ENCODE assay signal across 8 mouse cellular contexts in the genomic region with DNA sequence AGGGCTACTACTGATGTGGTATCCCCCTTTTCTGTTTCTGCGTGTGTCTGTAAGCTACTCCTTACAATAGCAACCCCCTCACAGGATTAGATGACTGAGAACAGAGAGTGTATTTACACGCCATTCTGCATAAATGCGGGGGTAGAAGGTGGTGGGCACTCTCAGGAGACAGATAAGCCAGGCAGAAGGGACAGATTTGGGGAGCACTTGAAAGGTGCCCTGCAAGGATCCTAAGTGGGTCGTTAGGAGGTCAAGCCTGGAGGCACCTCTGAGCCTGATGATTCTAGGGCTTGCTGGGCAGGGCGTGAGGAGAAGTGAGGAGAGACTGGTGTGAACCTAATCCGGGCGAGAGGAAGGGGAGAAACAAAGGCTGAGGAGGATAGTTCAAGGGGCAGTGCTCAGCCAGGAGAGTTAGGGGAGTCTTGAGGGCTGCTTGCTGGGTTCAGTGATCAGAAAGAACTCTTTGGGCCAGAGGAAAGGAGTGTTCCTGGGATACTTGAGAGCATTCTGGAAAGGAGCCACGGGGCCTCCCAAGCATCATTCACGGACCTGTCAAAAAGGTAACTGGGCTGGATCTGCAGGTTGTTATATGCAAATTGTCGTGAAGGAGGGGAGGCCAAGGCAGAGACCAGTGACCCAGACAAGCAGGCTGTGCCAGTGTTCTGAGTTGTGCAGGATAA. TPM values are rescaled to one million over a fixed set of nuclear protein-coding genes. Genes with fewer than 3 reads are reported as not detected.
DNase-seq lines count a peak whose midpoint lies in the region; ATAC-seq and TF ChIP-seq lines count a peak whose summit lies in the region.

No protein-coding gene starts in this region.

- H3K36me3 ChIP-seq in embryonic facial prominence, embryonic 12.5 days: peaks cover 29% of the 10 kb centered on the region
- H3K36me3 ChIP-seq in kidney, adult 2 months (ENCODE audit: control insufficient read depth, insufficient read depth, low read length): peaks cover 2% of the 10 kb centered on the region; the same call in 1 of the 2 replicates

- WGBS in embryonic facial prominence, embryonic 12.5 days: 11% methylated on average over 10 of the region's 10 CpGs
- WGBS in kidney, adult 2 months: 10% methylated on average over 10 of the region's 10 CpGs

- DNase-seq in ovary, adult 18-20 months (ENCODE audit: low spot score): peak; percentile 15
- no peak for DNase-seq in ovary, postnatal 10 days (ENCODE audit: low spot score)
- peak; percentile 32 for DNase-seq in kidney, adult 2 months
- peak; percentile 30 for DNase-seq in lung, postnatal 14 days
- DNase-seq in urinary bladder, postnatal 36 days (ENCODE audit: low spot score in 2 of 2): peak; percentile 54 to 57
- DNase-seq in T-cell, adult 2 months (ENCODE audit: low spot score): no peak
- DNase-seq in layer of hippocampus, adult 9-10 months (ENCODE audit: low spot score): no peak

- H3K9ac ChIP-seq in embryonic facial prominence, embryonic 12.5 days: peak overlapping the region; percentile 63

- no peaks in the 10 kb centered on the region; the same call in 1 of the 2 replicates for H3K9me3 ChIP-seq in embryonic facial prominence, embryonic 12.5 days

- ATAC-seq in embryonic facial prominence, embryonic 12.5 days (ENCODE audit: insufficient number of reproducible peaks, insufficient read depth, low FRiP score, low TSS enrichment): no peak

- TF ChIP-seq POLR2A in kidney, adult 2 months (IDR thresholded peaks at IDR 0.05; ENCODE audit: low read depth, low read length): no peak

- H3K4me2 ChIP-seq in embryonic facial prominence, embryonic 12.5 days (replicated peaks): peak overlapping the region; percentile 67

- H3K27ac ChIP-seq in embryonic facial prominence, embryonic 12.5 days: 0 out of 2 replicates have a peak overlapping the region, but pooled peaks have one; percentile 9
- no peak overlapping the region for H3K27ac ChIP-seq in kidney, adult 2 months (ENCODE audit: insufficient read depth, low read depth, low read length)

- H3K27me3 ChIP-seq in embryonic facial prominence, embryonic 12.5 days: no peaks in the 10 kb centered on the region
- no peaks in the 10 kb centered on the region for H3K27me3 ChIP-seq in kidney, adult 2 months (replicated peaks; ENCODE audit: control insufficient read depth, insufficient read depth, low read length)

- peaks cover 6% of the 10 kb centered on the region; the same call in 1 of the 2 replicates for H3K4me1 ChIP-seq in embryonic facial prominence, embryonic 12.5 days
- H3K4me1 ChIP-seq in kidney, adult 2 months (ENCODE audit: control insufficient read depth, insufficient read depth, low read length): peaks cover 4% of the 10 kb centered on the region; the same call in 1 of the 2 replicates

- H3K4me3 ChIP-seq in embryonic facial prominence, embryonic 12.5 days: peak overlapping the region; percentile 60
- H3K4me3 ChIP-seq in kidney, adult 2 months (ENCODE audit: insufficient read depth, low read depth, low read length): peak overlapping the region; percentile 75

- no peak for TF ChIP-seq CTCF in kidney, adult 2 months (conservative IDR thresholded peaks at IDR 0.05; ENCODE audit: insufficient read depth, insufficient read length, low read depth, low read length)

RNA-seq across cellular contexts. Expression of a gene that starts 0.9 kb away (rescaled TPM):
- polyA plus RNA-seq in embryonic facial prominence, embryonic 12.5 days (2016; fragmentation: Nextera tagmentation; extraction: Ambion mirVana): 16.6 and 18.1 TPM in 2 replicates
- 6.1 and 7.0 TPM in 2 replicates for polyA plus RNA-seq in kidney, adult 2 months (2012; rRNA removed)

RNA-seq across cellular contexts. Expression of a gene that starts 12.8 kb away (rescaled TPM):
- 0.31 and 0.39 TPM in 2 replicates for polyA plus RNA-seq in embryonic facial prominence, embryonic 12.5 days (2016; fragmentation: Nextera tagmentation; extraction: Ambion mirVana)
- polyA plus RNA-seq in kidney, adult 2 months (2012; rRNA removed): 2.8 and 3.8 TPM in 2 replicates

RNA-seq across cellular contexts. Expression of a gene that starts 17.5 kb away (rescaled TPM):
- polyA plus RNA-seq in embryonic facial prominence, embryonic 12.5 days (2016; fragmentation: Nextera tagmentation; extraction: Ambion mirVana): not detected in 2 replicates
- 0.11 TPM in 1 of 2 replicates, not detected in the other for polyA plus RNA-seq in kidney, adult 2 months (2012; rRNA removed)

RNA-seq across cellular contexts. Expression of a gene that starts 38.2 kb away (rescaled TPM):
- not detected in 2 replicates for polyA plus RNA-seq in embryonic facial prominence, embryonic 12.5 days (2016; fragmentation: Nextera tagmentation; extraction: Ambion mirVana)
- polyA plus RNA-seq in kidney, adult 2 months (2012; rRNA removed): not detected in 2 replicates

RNA-seq across cellular contexts. Expression of a gene that starts 39.6 kb away (rescaled TPM):
- 0.36 and 0.73 TPM in 2 replicates for polyA plus RNA-seq in embryonic facial prominence, embryonic 12.5 days (2016; fragmentation: Nextera tagmentation; extraction: Ambion mirVana)
- polyA plus RNA-seq in kidney, adult 2 months (2012; rRNA removed): 0.04 TPM in 1 of 2 replicates, not detected in the other

Comparison
In these comparisons a context has a peak if more than half of its experiments do, and no peak if none do; other contexts are left out.
1. DNase-seq: peak in ovary, adult 18-20 months (single experiment), kidney, adult 2 months (single experiment), lung, postnatal 14 days (single experiment) and urinary bladder, postnatal 36 days (2 of 2); none in ovary, postnatal 10 days (single experiment), T-cell, adult 2 months (single experiment) and layer of hippocampus, adult 9-10 months (single experiment).